Mouse (Mus musculus): ENCODE data around the gene Skint10.

The Skint10 gene

GRCm38 (mm10) chr4:112774766-112775165 is at the start of gene Skint10:
Gene Skint10 (minus strand): TSS chr4:112774866.
- no peak for DNase-seq

- no peak for DNase-seq
Observed at GRCm38 (mm10) chr4:112790646-112791045, 16.0 kb upstream of the Skint10 start.
